Mouse (Mus musculus) kidney, postnatal 25 days (tissue): ENCODE data around the gene 1700022I11Rik.

Source experiments
- DNase-seq, 2 experiments: peaks; one replicate each; pipeline ENCODE4 v3.0.0; 2021; ENCODE audit warnings: mixed read lengths in 2 of 2

1700022I11Rik gene

DNA sequence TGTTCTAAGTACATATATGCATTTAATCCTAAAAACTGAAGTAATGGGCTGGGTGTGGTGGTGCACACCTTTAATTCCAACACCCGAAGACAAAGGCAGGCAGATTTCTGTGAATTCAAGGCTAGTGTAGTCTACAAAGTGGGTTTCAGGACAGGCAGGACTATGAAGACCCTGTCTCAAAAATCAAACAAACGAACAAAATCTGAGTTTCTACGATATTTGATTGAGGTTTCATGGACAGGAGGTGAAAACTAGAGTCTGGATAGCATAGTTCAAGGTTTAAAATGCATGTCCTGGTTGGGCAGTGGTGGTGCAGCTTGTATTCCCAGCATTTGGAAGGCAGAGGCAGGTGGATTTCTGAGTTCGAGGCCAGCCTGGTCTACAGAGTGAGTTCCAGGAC lies at the start of gene 1700022I11Rik:
1700022I11Rik (plus strand) TSS at position 301 of the 400 bp plus-strand sequence.
- DNase-seq: no peak

DNA sequence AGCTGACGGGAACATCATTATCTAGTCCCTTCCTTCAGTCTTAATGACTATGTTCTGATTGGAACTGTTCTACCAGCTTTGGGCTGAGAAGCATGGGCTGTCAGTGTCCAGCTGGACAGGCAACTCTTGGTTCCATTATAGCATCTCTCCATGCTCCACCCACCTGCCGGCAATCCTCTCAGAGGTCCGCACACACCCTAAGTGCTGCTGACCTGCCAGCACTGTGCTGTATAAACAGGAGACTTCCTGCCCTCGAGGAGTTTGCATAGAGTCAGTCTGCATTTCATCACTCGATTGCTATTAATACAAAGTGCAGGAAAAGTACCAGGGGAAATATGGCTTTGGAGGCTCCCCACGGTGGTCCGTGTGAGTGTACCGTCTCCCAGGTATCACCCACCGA lies 48.7 kb upstream of the 1700022I11Rik start:
- DNase-seq: no peak

DNA sequence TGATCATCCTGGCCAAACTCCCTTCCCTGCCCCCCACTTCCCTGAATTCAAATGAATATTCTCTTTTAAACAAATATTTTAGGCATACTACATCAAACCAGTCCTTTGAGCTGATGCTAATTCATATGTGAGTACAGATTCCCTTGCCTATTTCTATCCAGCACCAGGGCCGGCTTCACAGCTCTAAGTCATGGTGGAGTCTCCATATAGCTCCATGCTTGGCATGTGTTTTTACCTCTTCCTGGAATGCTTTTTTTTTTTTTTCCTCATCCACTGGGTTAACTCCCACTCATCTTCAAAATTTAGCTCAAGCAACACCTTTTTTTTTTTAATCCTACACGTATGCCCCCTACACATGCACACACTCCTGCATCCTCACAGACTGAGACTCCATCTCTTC lies 47.9 kb upstream of the 1700022I11Rik start:
- no peak for DNase-seq

DNA sequence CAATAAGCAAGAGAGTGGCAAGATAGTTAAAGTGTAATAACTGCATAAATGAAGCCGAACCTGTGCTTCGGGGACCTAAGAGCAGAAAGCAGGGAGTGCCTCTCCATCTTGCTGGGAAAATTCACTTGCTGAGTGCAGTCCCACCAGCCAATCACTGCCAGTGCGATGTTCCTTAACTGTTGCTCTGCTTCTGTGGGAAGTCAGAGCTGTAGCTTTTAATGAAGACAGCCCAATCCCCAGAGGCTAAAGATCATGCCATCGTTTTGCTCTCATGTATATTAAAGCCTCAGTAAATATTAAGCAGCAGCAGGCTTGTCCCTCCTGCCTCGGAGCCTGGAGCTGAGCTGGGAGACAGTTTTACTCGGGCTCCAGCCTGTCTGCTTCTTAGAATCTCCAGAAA lies 47.3 kb upstream of the 1700022I11Rik start:
- no peak for DNase-seq

DNA sequence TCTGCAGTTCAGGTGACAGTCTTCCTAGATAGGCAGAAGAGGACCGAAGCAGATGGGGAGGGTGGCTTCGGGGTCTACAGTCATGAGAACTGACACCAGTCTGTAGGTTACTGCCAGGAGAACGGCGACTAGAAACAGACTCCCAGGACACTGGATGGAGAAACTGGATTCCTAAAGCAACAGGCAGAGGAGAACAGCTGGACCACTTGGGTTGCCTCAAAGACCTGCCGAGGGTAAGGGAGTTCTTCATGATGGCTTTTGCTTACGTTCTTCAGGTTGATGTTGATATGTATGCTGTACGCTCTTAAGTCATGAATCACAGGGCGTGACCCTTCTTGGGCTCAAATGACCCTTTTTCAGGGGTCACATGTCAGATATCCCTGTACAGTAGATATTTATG lies 46.9 kb upstream of the 1700022I11Rik start:
- no peak for DNase-seq

DNA sequence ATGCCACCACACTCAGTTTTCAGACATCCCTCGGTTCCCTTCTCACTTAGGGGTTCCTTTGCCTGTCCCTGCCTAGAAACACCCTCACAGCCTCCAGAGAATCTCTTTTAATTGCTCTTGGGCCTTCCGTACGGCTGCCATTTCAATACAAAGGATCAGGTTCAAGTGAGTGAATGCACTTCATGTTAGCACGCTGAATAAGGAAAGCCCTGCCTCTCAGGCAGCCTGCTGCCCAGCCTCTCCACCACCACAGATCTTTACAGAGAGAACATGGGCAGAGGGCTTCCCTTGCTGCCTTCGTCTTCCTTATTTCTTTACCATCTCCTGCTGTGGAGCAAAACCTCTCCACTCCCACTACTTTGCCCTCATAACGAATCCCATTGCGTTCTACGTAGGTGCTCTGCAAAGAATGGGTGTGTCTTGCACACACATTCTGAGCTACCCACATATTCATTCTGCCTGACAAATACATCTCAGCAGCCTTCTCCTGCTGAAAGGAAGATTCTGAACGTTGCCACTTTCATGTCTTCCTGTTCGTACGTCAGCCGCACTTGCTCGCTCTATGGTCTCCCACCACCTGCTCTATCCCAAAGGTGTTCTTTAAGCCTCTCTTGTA lies 45.2 kb upstream of the 1700022I11Rik start:
- no peak for DNase-seq

DNA sequence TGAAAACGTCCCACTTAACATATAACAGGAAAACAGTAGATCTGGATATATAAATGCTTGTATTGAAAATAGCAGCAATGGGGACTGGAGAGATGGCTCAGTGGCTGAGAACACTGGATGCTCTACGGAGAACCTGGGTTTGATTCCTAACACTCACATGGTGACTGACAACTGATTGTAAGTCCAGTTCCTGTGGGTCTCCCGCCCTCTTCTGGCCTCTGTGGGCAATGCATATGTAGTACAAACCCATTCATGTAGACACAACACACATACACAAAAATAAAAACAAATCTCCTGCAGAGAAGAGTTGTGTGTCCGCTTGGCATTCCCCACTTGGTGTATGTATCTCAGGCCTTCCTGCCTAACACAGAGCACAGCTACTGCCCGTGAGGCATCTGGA lies 41.2 kb upstream of the 1700022I11Rik start:
- DNase-seq: no peak

DNA sequence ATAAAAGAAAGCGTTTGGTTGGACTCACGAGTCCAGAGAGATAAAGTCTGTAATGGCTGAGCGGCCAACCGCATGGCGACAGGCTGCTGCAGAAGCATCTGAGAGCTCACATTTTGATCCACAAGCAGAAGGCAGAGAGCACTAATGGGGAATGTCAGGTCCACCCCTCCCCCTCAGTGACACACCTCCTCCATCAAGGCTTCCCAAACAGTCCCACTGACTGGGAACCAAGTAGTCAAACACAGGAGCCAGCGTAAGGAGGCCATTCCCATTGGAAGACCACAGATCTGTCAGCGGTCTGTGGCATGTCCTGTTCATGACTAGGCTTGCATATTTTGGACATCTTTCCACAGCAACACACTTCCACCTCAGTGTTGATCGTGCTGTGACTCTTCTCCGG lies 40.5 kb upstream of the 1700022I11Rik start:
- no peak for DNase-seq

DNA sequence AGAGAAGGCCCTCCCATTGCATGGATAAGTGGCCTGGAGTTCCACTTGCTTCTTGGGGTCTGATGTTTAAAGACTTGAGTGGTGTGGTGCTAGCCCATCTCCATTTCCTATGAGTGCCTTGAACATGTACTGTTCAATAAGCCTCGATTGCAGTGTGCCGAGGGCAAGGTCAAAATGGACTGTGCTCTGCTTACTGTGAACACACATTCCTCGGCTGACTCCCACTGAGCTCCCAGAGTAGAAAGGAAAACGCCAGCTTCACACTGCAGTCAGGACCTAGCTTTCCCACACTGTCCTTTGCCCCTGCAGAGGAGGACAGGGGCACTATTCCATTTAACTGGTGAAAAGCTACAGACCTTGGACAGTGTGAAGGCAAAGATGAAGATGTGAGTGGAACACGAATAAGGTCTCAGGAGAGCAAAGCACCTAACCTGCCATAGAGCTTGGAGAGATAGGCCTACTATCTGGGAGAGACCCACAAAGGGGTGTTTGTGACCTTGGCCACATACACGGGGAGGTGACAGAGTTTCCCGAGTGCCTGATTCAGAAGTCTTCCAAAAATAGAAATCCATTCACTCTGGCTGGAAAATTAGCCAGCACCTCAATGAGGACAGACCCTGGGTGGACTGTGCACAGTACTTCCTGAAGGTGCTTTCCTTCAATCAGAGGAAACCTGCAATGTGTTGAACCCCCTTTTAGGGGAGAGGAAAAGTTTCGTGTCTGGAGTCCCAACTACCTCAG lies 37.0 kb upstream of the 1700022I11Rik start:
- peak in 1 of 2 experiments; percentile 34 for DNase-seq

DNA sequence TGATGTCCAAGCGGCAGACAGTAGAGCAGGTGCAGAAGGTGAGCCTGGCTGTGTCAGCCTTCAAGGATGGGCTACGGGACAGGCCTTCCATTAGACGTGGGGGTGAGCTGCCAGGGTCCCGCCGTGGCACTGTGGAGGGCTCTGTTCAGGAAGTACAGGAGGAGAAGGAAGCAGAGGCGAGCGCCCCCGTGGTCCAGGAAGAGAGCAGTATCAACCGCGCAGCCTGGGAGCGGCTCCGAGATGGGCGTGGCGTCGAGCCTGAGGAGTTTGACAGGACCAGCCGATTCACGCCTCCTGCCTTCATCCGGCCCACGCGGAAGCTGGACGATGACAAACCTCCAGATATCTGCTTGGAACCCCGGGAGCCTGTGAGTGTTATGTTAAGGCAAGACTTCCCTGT lies 35.8 kb upstream of the 1700022I11Rik start:
- DNase-seq: peak; percentile 72 to 80

DNA sequence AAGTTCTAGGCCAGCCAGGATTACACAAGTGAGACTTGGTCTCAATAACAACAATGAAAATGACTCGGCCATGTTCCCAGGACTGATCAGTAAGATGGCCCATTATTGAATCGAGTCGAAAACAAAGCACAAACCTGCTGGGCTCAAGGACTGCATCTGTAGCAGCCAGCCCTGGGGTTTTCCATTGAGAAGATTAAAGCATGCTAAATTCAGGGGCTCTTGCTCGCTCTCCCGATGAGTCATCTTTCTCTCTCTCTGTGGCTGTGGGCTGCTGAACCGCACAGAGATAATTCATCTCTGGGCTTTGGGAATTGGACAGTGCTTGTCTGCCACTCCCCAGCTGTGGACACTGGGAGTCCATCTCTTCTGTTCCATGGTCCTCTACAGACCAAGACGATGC lies 28.0 kb upstream of the 1700022I11Rik start:
- no peak for DNase-seq

DNA sequence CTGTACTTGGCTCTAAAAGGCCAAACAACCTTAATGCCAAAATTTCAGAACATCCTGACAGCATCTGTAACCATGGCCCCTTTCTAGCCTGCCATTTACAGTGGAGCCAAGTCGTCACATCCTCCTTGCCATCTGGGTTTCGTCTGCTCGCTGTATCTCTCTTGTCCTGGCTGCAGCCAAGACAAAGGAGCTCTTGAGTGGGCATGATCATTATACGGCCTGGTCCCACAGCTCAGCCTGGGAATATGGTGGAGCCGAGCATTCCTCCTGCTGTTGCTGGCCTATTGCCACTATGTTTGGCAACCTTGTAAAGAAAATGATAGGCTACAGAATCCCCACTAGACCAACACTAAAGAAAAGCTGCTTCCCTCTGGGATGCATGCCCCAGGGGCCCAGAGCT lies 26.1 kb upstream of the 1700022I11Rik start:
- no peak for DNase-seq

DNA sequence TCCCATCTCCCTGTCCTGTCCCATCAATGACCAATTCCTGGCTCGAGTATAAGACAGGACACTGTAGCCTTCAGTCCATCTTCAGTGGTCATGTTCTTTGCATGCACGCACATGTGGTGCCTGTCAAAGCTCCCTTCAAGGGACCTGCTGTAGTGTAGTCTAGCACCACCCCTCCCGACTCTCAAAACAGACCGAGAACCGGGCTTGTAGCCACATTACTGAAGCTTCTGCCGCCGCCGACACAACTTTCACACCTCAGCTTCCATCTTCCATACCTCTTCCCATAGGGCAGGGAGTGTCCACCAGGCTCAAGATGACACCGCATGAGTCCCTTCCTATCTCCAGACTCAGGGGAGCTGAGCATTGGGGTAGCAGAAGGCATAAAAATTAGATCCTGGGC lies 25.2 kb upstream of the 1700022I11Rik start:
- DNase-seq: no peak

DNA sequence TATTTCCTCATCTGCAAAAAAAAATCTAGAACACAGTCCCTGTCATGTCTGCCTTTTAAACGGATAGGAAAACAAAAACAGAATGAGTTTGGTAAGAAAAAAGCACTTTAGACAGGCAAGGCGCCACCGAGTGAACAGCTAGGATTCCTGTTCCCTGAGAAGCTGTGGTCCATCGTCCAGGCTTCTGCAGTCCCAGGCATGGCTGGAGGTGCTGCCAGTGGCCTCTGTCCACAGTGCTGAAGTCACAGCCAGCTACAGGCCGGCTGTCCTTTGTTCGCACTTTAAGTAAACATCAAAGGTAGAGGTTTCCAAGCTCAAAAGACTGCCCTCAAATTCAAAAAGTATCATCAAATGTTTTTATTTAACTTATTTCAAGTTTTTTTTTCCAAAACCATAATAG lies 24.4 kb upstream of the 1700022I11Rik start:
- DNase-seq: peak; percentile 38 to 55

DNA sequence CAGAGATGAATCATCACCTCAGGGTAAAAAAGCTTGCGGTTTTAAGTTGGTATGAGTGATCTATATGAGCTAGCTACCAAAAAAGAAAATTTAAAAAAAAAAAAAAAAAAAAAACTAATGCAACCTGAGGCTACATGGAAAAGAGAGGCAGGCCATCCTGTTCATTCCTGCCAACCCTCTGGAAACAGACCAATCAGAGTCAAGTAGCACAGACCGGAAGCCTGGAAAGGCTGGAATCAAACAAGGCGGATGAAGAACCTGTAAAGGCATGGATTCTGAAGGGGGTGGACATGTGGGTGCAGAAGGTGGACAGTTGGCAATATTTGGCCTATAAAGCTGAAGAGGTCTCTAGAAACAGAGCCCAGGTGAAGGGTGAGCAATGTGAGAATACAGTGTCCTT lies 24.0 kb upstream of the 1700022I11Rik start:
- DNase-seq: no peak

DNA sequence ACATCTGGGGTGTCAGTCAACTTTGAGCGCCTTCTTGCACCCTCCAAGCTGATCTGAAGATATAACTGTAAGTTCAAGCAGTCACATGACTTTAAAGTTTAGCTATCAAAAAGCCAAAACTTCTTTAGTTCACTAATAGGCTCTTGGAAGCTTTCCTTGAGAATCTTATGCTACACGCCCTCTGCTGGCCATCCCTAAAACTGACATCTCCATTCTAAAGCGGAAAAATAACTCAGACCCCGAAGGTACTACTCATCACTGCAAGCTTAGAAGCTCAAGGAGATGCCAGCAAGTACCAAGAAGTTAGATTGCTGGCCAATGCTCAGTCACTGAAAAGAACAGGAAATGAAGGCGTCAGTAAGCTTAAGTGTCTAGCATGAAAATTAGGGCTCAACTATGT lies 23.5 kb upstream of the 1700022I11Rik start:
- DNase-seq: peak in 1 of 2 experiments; percentile 78

DNA sequence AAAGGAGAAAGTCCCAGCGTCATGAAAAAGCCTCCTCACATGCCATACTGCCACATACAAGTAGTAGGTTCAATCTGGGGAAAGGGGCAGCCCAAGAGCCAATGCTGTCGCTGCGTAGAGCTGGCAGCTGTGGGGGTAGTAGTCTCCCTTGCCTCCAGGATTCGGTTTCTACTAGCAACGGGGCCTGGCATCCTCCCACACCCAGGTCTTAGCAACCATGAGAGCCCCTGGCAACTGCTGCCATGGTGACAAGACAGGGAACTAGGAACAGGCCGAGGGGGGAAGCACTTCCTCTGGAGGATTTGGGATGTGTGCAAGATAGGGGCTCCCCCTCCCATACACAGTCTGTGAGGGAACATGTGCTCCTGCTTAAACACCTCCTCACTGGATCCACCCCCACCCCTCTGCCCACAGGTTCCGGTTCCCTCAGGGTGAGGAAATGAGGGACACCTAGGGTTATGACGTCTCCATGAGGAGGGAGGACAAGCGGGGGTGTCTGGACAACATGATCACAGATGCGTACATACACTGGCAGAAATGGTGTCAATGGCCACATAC lies 22.6 kb upstream of the 1700022I11Rik start:
- DNase-seq: no peak

DNA sequence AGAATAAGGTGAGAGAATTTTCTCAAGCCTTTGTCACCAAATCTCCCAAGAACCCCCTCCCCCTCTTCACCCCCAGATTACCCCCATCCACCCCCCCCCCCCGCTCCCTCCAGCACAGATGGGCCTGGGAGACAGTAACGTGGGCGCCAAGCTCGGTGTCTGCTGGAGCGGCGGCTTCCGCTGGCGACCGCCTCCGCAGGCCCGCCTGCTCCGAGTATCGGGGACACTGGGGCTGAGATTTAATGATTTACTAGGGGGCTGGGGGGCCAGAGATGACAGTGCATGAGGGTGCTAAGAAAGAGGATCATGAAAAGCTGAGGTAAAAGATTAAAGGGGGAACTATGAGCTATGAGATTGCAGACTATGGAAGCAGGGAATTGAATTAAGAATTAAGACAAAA lies 20.9 kb upstream of the 1700022I11Rik start:
- no peak for DNase-seq

DNA sequence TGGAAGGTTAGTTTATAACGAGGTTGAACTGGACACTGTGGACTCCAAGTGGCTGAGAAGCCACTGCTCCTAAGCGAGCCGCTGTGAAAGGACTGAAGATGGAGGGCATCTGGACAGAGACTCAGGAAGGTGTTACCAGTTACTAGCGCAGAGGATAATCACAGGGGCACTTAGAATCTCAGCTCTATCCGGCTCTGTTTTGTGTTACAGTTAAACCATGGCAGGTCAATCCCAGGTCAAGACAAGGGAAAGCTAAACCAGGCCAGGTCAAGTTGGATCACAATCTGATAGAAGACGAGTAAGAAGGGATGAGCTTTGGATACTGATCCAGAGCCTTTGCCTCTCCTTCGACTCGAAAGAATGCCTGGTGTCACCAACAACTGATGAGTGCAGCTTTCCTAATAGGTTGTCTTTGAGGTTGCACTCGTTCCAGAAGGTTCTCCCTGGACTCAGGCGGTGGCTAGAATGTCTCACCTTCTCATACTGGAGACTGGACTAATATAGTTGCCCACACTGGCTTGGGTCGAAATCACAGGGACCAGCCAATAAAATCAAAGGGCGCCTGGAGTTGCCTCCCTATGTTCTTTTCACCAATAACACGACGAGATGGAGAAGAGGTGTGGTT lies 20.2 kb upstream of the 1700022I11Rik start:
- DNase-seq: no peak

DNA sequence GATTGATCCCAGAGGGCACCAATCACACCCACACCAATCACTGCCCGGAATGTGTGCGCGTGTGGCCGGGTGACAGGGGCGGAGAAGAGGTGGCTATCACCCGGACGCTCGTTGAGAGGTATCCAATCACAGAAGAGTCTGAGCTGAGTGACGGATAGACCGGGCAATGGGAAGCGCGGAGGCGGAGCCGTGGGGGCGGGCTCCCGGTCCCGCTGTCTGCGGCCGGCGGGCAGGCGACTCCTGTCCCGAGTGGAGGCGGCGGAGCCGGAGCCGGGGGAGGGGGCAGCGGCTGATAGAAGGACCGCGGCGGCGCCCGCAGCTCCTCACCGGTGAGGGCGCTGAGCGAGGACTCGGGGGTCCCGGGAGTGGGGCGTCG lies 19.7 kb upstream of the 1700022I11Rik start, which contains the start of gene Dnajb5:
Dnajb5 (plus strand) TSS at position 139 of the 376 bp plus-strand sequence.
- DNase-seq: peak; percentile 96 to 99

DNA sequence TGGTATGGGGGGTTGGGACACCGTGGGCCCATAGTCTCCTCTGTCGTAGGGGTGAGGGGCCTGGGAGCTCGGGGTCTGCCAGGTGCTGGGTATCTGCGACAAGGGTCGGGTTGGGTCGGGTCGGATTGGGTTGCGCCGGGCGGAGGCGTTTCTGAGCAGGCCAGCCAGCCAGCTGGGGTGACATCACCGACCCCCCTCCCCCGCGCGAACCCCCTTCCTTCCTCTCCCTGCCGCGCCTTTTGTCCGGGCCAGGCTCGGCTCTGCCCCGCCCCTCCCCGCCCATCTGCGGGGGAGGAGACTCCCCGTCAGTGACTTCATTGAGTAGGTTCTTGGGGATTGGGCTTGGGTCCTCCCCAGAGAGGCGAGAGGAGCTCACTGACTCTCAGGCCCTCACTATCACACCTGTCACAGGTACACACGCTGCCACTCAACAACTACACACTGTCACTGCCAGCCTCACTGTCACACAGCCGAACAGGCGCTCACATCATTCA lies 19.3 kb upstream of the 1700022I11Rik start:
- DNase-seq: peak; percentile 85 to 94

DNA sequence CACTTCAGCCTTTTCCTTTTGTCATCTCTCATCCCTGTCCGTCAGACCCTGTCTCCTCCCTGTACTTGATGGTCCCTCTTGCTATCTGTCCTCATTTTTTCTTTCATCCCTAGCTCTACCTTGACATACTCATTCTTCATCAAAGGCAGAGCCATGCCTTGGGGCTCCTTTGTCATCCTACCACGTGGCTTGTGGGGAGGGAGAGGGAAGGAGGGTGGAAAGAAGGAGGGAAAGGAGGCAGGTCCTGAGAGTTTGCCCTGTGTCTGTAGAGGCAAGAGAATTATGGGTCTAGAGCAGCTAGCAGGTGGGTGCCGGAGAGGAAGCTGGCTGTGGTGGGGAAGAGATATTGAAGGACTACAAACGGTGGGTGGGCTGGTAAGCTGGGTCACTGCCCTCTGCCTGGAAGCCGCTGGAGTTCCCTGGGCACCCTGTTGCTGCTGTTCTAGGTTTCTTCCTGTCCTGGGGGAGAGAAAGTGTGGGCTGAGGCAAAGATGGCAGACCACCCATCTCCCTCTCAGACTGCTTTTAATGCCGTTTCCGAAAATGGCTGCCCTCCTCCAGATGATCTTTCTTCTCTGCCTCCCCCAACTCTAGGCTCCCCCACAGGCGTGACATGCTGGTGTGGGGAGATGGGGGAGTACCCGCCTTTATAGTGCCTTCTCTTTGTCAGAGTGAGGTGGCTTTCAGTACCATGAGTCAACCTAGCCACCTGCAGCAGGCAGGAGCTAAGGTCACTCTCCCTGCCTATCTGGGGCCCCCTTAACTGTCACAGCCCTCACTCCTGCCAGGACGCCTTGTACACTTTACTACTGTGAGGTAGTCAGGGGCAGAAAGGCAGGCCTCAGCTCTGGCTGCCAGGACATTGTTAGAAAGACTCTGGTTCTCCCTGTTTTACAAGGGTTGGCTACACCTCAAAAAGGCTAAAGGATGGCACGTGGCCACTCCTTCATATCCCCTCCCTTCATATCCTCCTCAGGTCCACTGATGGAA lies 17.9 kb upstream of the 1700022I11Rik start:
- DNase-seq: no peak
